Mouse (Mus musculus) liver, embryonic 11.5 days (tissue): ENCODE results near the gene Vsx1. TPM values are rescaled to one million over a fixed set of nuclear protein-coding genes. Genes with fewer than 3 reads are reported as not detected.

Source experiments
- ATAC-seq: fragments of 200-750 bp; cut with Nextera tagmentation; replicated peaks from 2 replicates; pipeline ENCODE4 v1.8.0; 2017; ENCODE audit warnings: moderate number of reproducible peaks, mild to moderate bottlenecking, moderate TSS enrichment, moderate library complexity; ENCODE audit not compliant: low FRiP score
- DNase-seq: peaks from one replicate; pipeline ENCODE4 v3.0.0-alpha.2; 2017; ENCODE audit warnings: low spot score
- H3K27ac ChIP-seq: fragments of 300-500 bp; sonication (generic); 2 replicates; pipeline ENCODE4 v1.5.1; 2014; ENCODE audit warnings: mild to moderate bottlenecking, low read depth, low read length, control low read depth
- H3K27me3 ChIP-seq: fragments of 300-500 bp; sonication (generic); replicated peaks from 2 replicates; pipeline ENCODE4 v1.6.1; 2014; ENCODE audit warnings: low read length, mixed read lengths; ENCODE audit not compliant: control insufficient read depth, insufficient read depth
- H3K36me3 ChIP-seq: fragments of 300-500 bp; sonication (generic); 2 replicates; pipeline ENCODE4 v1.6.1; 2014; ENCODE audit warnings: mild to moderate bottlenecking, low read length, moderate library complexity, mixed read lengths; ENCODE audit not compliant: control insufficient read depth, insufficient read depth
- H3K4me1 ChIP-seq: fragments of 300-500 bp; sonication (generic); replicated peaks from 2 replicates; pipeline ENCODE4 v1.6.1; 2014; ENCODE audit warnings: low read length, mixed read lengths; ENCODE audit not compliant: control insufficient read depth, insufficient read depth
- H3K4me2 ChIP-seq: fragments of 300-500 bp; sonication (generic); 2 replicates; pipeline ENCODE4 v1.6.1; 2014; ENCODE audit warnings: mild to moderate bottlenecking, control low read depth, moderate library complexity
- H3K4me3 ChIP-seq: fragments of 300-500 bp; sonication (generic); 2 replicates; pipeline ENCODE4 v1.5.1; 2014; ENCODE audit warnings: low read depth, low read length, control low read depth
- H3K9ac ChIP-seq: fragments of 300-500 bp; sonication (generic); 2 replicates; pipeline ENCODE4 v1.6.1; 2014; ENCODE audit warnings: low read depth, low read length, control low read depth
- H3K9me3 ChIP-seq: fragments of 300-500 bp; sonication (generic); 2 replicates; pipeline ENCODE4 v1.6.1; 2016; ENCODE audit warnings: low read length, inconsistent platforms, mixed read lengths; ENCODE audit not compliant: control insufficient read depth
- WGBS: fragments of 180-500 bp; shearing (Covaris S2); extraction: QIAGEN DNeasy Blood & Tissue Kit; methylation state at CpG from one replicate; pipeline ENCODE4 v1.1.7; 2014; 5-methylcytosine and 5-hydroxymethylcytosine counted together
- polyA plus RNA-seq: library from polyadenylated mRNA; unstranded; fragments of >200 nt; fragmentation: Nextera tagmentation; extraction: Ambion mirVana; gene quantifications from 2 replicates; pipeline ENCODE4 v1.2.1, GENCODE M21; 2014

Vsx1 gene
- polyA plus RNA-seq, 1 experiment from 2014 or later = not detected

- no peak overlapping the region for H3K9ac ChIP-seq
- peaks cover 7% of the 10 kb centered on the region; the same call in 1 of the 2 replicates for H3K4me1 ChIP-seq
- no peak for ATAC-seq
- no peaks in the 10 kb centered on the region for H3K9me3 ChIP-seq
- H3K27me3 ChIP-seq = no peaks in the 10 kb centered on the region
- peaks cover 7% of the 10 kb centered on the region for H3K36me3 ChIP-seq
- DNase-seq = no peak
- H3K27ac ChIP-seq = no peak overlapping the region
- H3K4me3 ChIP-seq = no peak overlapping the region
- H3K4me2 ChIP-seq = no peak overlapping the region
- WGBS = 82% methylated on average over 1 of the region's 1 CpGs
These were observed 46.0 kb downstream of the Vsx1 start for GRCm38 (mm10) chr2:150643166-150643565.

GRCm38 (mm10) chr2:150638370-150638733, 50.8 kb downstream of the Vsx1 start:
- 0 out of 2 replicates have a peak overlapping the region, but pooled peaks have one; percentile 7 for H3K27ac ChIP-seq
- no peak overlapping the region for H3K4me2 ChIP-seq
- no peak overlapping the region for H3K9ac ChIP-seq
- H3K4me1 ChIP-seq = peaks cover 7% of the 10 kb centered on the region; the same call in 1 of the 2 replicates
- ATAC-seq = peak; percentile 87
- 62% methylated on average over 2 of the region's 2 CpGs for WGBS
- H3K27me3 ChIP-seq = no peaks in the 10 kb centered on the region
- H3K4me3 ChIP-seq = no peak overlapping the region
- no peaks in the 10 kb centered on the region for H3K9me3 ChIP-seq
- no peak for DNase-seq
- H3K36me3 ChIP-seq = peaks cover 16% of the 10 kb centered on the region

- Histone ChIP-seq H3K9ac (no peak overlapping the region), H3K36me3 (peaks cover 17% of the 10 kb centered on the region), H3K27me3 (no peaks in the 10 kb centered on the region)
These were observed 51.3 kb downstream of the Vsx1 start for GRCm38 (mm10) chr2:150637702-150638369.

GRCm38 (mm10) chr2:150635877-150636446, 53.2 kb downstream of the Vsx1 start:
- Histone ChIP-seq H3K27ac (peak overlapping the region; percentile 9; the same call in 1 of the 2 replicates), H3K36me3 (peaks cover 14% of the 10 kb centered on the region), H3K4me1 (peaks cover 7% of the 10 kb centered on the region; the same call in 1 of the 2 replicates), H3K9me3 (no peaks in the 10 kb centered on the region), H3K4me2 (no peak overlapping the region), H3K9ac (no peak overlapping the region), H3K27me3 (no peaks in the 10 kb centered on the region), H3K4me3 (no peak overlapping the region)
- ATAC-seq (peak; percentile 72), DNase-seq (no peak)
- 64% methylated on average over 3 of the region's 3 CpGs for WGBS

More at GRCm38 (mm10) chr2:150637702-150638369, 51.3 kb downstream of the Vsx1 start:
- 76% methylated on average over 6 of the region's 6 CpGs for WGBS
- no peak for DNase-seq
- H3K4me2 ChIP-seq = no peak overlapping the region
- H3K4me1 ChIP-seq = peaks cover 7% of the 10 kb centered on the region; the same call in 1 of the 2 replicates
- H3K4me3 ChIP-seq = no peak overlapping the region
- ATAC-seq = peak; percentile 2; the same call in 1 of the 2 replicates
- no peaks in the 10 kb centered on the region for H3K9me3 ChIP-seq
- H3K27ac ChIP-seq = no peak overlapping the region

Other genes with a start within 250 kb of the Vsx1 start
- 3.1 and 4.0 TPM in 2 replicates for gene Zfp442, start 237.9 kb downstream of the Vsx1 start, polyA plus RNA-seq
- gene Zfp345, start 204.3 kb downstream of the Vsx1 start, polyA plus RNA-seq = 0.14 and 0.29 TPM in 2 replicates
- 3.7 and 4.2 TPM in 2 replicates for gene Cst7, start 118.9 kb downstream of the Vsx1 start, polyA plus RNA-seq
- gene Apmap, start 80.8 kb downstream of the Vsx1 start, polyA plus RNA-seq = 35.0 and 38.9 TPM in 2 replicates
- gene Acss1, start 20.9 kb downstream of the Vsx1 start, polyA plus RNA-seq = 67.2 and 77.0 TPM in 2 replicates
- 34.4 and 36.3 TPM in 2 replicates for gene Entpd6, start 59.7 kb upstream of the Vsx1 start, polyA plus RNA-seq
- gene Pygb, start 97.4 kb upstream of the Vsx1 start, polyA plus RNA-seq = 35.7 and 37.3 TPM in 2 replicates
- gene Abhd12, start 215.4 kb upstream of the Vsx1 start, polyA plus RNA-seq = 35.4 and 37.5 TPM in 2 replicates
- gene Gins1, start 216.0 kb upstream of the Vsx1 start, polyA plus RNA-seq = 65.8 and 68.3 TPM in 2 replicates